In the genomic region with DNA sequence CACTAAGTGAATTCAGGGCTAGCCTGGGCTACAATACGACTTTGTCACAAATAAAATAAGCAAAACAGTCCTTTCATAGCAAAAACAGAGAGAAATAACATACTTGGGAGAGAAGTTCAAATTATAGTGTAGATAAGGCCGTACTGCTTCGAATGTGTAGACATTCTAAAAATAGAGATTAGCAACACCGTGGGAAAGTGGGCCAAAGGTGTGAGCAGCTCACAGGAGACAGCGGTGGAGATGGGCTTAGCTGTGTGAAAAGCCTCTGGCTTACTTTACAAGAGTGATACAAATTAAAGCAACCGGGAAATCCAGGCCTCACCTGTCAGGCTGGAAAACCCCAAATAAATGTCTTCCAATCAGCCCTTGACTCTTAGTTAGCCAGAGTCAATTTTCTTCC, we compare ENCODE assay signal across 23 mouse cellular contexts.
"Had no signal": no experiment of that assay in that cellular context is flagged by ENCODE, and none has a peak within 500 bp of the region (broad histone marks: within the 10 kb centered on the region; RNA-seq: fewer than 3 reads in every experiment).

No protein-coding gene starts in this region.

- H3K27ac ChIP-seq: limb, embryonic 10.5 days; limb, embryonic 13.5 days; liver, embryonic 12.5 days; liver, embryonic 15.5 days; lung, embryonic 15.5 days; midbrain, embryonic 10.5 days; midbrain, embryonic 13.5 days; neural tube, embryonic 13.5 days; stomach, embryonic 15.5 days had no signal

- H3K4me3 ChIP-seq: limb, embryonic 10.5 days; limb, embryonic 13.5 days; liver, embryonic 12.5 days; liver, embryonic 15.5 days; lung, embryonic 15.5 days; megakaryocyte, embryonic 14.5 days; midbrain, embryonic 10.5 days; midbrain, embryonic 13.5 days; myocyte; neural tube, embryonic 13.5 days; stomach, embryonic 15.5 days had no signal

- H3K27me3 ChIP-seq: limb, embryonic 13.5 days; liver, embryonic 12.5 days; liver, embryonic 15.5 days; lung, embryonic 15.5 days; megakaryocyte, embryonic 14.5 days; midbrain, embryonic 13.5 days; neural tube, embryonic 13.5 days; stomach, embryonic 15.5 days had no signal

- H3K36me3 ChIP-seq: limb, embryonic 10.5 days; limb, embryonic 13.5 days; liver, embryonic 12.5 days; liver, embryonic 15.5 days; midbrain, embryonic 10.5 days; midbrain, embryonic 13.5 days; neural tube, embryonic 13.5 days; stomach, embryonic 15.5 days had no signal

- H3K9me3 ChIP-seq: limb, embryonic 10.5 days; liver, embryonic 12.5 days; liver, embryonic 15.5 days; lung, embryonic 15.5 days; midbrain, embryonic 13.5 days; neural tube, embryonic 13.5 days; stomach, embryonic 15.5 days had no signal

- H3K4me1 ChIP-seq: limb, embryonic 10.5 days; limb, embryonic 13.5 days; liver, embryonic 12.5 days; liver, embryonic 15.5 days; lung, embryonic 15.5 days; midbrain, embryonic 10.5 days; midbrain, embryonic 13.5 days; stomach, embryonic 15.5 days had no signal

- ATAC-seq: liver, embryonic 12.5 days; midbrain, embryonic 13.5 days; midbrain, embryonic 16.5 days had no signal

- DNase-seq: kidney, postnatal 14 days; kidney, postnatal 4 days; liver; lung, adult 18-20 months; lung, postnatal 10 days; lung, postnatal 36 days; retina, postnatal 1 day; right cerebral cortex, postnatal 25 days; spleen, adult 18-20 months; thymus, adult 18-20 months; thymus, postnatal 36 days had no signal

- H3K9ac ChIP-seq: limb, embryonic 13.5 days; liver, embryonic 12.5 days; liver, embryonic 15.5 days; lung, embryonic 15.5 days; midbrain, embryonic 13.5 days; neural tube, embryonic 13.5 days; stomach, embryonic 15.5 days had no signal

- H3K4me2 ChIP-seq: limb, embryonic 13.5 days; liver, embryonic 12.5 days; liver, embryonic 15.5 days; lung, embryonic 15.5 days; midbrain, embryonic 13.5 days; neural tube, embryonic 13.5 days; stomach, embryonic 15.5 days had no signal
